Mouse (Mus musculus) forebrain, postnatal 0 days (tissue): ENCODE data around the gene Hmgxb4. TPM values are rescaled to one million over a fixed set of nuclear protein-coding genes. Genes with fewer than 3 reads are reported as not detected.

ENCODE experiments used
- ATAC-seq: fragments of 200-750 bp; cut with Nextera tagmentation; 2 replicates; pipeline ENCODE4 v1.8.0; 2017; ENCODE audit warnings: mild to moderate bottlenecking, moderate library complexity
- DNase-seq: peaks from one replicate; pipeline ENCODE4 v3.0.0-alpha.2; 2015
- H3K27ac ChIP-seq: fragments of 300-500 bp; sonication (generic); 2 replicates; pipeline ENCODE4 v1.5.1; 2014; ENCODE audit warnings: low read depth, mild to moderate bottlenecking, antibody characterized with exemption, low read length, moderate library complexity, mixed read lengths
- H3K27me3 ChIP-seq: fragments of 300-500 bp; sonication (generic); 2 replicates; pipeline ENCODE4 v1.6.1; 2014; ENCODE audit warnings: mild to moderate bottlenecking, low read length, mixed read lengths; ENCODE audit not compliant: insufficient read depth
- H3K36me3 ChIP-seq: fragments of 300-500 bp; sonication (generic); 2 replicates; pipeline ENCODE4 v1.6.1; 2014; ENCODE audit warnings: mild to moderate bottlenecking, moderate library complexity; ENCODE audit not compliant: insufficient read depth
- H3K4me1 ChIP-seq: fragments of 300-500 bp; sonication (generic); 2 replicates; pipeline ENCODE4 v1.6.1; 2014; ENCODE audit warnings: antibody characterized with exemption; ENCODE audit not compliant: insufficient read depth
- H3K4me2 ChIP-seq: fragments of 300-500 bp; sonication (generic); 2 replicates; pipeline ENCODE4 v1.6.1; 2014; ENCODE audit warnings: low read depth, mild to moderate bottlenecking, moderate library complexity
- H3K4me3 ChIP-seq: fragments of 300-500 bp; sonication (generic); 2 replicates; pipeline ENCODE4 v1.5.1; 2014; ENCODE audit warnings: low read depth, low read length, mixed read lengths
- H3K9ac ChIP-seq: fragments of 300-500 bp; sonication (generic); 2 replicates; pipeline ENCODE4 v1.6.1; 2014; ENCODE audit warnings: mild to moderate bottlenecking
- H3K9me3 ChIP-seq: fragments of 300-500 bp; sonication (generic); 2 replicates; pipeline ENCODE4 v1.6.1; 2016; ENCODE audit warnings: low read length
- CTCF ChIP-seq: sonication (generic); IDR thresholded peaks from 2 replicates; pipeline ENCODE4 v1.5.1; 2016; ENCODE audit warnings: antibody characterized with exemption, control low read depth, low read depth
- WGBS: fragments of 180-500 bp; shearing (Covaris S2); extraction: QIAGEN DNeasy Blood & Tissue Kit; methylation state at CpG from one replicate; pipeline ENCODE4 v1.1.7; 2014; 5-methylcytosine and 5-hydroxymethylcytosine counted together
- polyA plus RNA-seq: library from polyadenylated mRNA; unstranded; fragments of >200 nt; fragmentation: Nextera tagmentation; extraction: Ambion mirVana; gene quantifications from 2 replicates; pipeline ENCODE4 v1.2.1, GENCODE M21; 2015
- total RNA-seq: library from RNA; depleted of rRNA; stranded (reverse); fragments of >200 nt; gene quantifications from 2 replicates; pipeline ENCODE4 v1.2.3, GENCODE M21; 2014

The Hmgxb4 gene
- total and polyA plus RNA-seq, 2 experiments from 2014 or later = 26.9 to 84.2 TPM

DNA sequence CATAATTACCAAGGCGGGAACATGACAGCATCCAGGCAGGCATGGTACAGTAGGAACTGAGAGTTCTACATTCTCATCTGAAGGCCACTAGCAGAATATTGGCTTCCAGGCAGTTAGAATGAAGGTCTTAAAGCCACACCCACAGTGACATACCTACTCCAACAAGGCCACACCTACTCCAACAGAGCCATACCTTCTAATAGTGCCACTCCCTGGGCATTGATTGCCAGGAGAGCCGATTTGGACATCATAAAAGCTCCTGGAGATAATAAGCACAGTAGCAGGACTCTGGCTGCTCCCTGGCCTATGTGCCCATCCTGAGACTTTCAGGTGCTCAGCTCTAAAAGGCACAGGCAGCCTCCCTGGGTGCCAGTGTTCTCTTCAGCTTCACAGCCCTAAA is 19.3 kb upstream of the Hmgxb4 start:
- Histone ChIP-seq H3K27ac (no peak overlapping the region), H3K9ac (no peak overlapping the region), H3K36me3 (no peaks in the 10 kb centered on the region), H3K4me1 (no peaks in the 10 kb centered on the region), H3K27me3 (no peaks in the 10 kb centered on the region), H3K4me3 (no peak overlapping the region), H3K4me2 (no peak overlapping the region), H3K9me3 (no peaks in the 10 kb centered on the region)
- TF ChIP-seq CTCF = no peak
- 75% methylated on average over 2 of the region's 2 CpGs for WGBS
- ATAC-seq (no peak; the same call in 1 of the 2 replicates), DNase-seq (no peak)

DNA sequence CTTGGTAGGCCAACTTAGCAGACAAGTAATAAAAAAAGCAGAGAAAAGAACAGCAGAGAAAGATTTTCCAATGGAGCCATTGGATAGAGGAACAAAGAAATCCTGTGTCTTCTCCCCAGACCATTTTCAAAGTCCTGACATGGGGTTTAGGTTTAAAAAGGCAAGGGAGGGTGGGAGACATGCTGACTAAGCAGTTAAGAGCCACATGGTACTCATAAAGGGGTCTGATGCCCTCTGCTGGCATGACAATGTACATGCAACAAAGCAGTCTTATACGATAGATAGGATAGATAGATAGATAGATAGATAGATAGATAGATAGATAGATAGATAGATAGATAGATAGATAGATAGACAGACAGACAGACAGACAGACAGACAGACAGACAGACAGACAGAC is 15.7 kb upstream of the Hmgxb4 start:
- Histone ChIP-seq H3K27ac (no peak overlapping the region), H3K4me2 (no peak overlapping the region), H3K9ac (no peak overlapping the region), H3K4me3 (no peak overlapping the region), H3K9me3 (no peaks in the 10 kb centered on the region), H3K27me3 (no peaks in the 10 kb centered on the region), H3K36me3 (no peaks in the 10 kb centered on the region), H3K4me1 (no peaks in the 10 kb centered on the region)
- peak; percentile 66; the same call in 1 of the 2 replicates for ATAC-seq
- TF ChIP-seq CTCF = peak; percentile 74
- WGBS = 58% methylated on average over 1 of the region's 1 CpGs
- peak; percentile 69 for DNase-seq

DNA sequence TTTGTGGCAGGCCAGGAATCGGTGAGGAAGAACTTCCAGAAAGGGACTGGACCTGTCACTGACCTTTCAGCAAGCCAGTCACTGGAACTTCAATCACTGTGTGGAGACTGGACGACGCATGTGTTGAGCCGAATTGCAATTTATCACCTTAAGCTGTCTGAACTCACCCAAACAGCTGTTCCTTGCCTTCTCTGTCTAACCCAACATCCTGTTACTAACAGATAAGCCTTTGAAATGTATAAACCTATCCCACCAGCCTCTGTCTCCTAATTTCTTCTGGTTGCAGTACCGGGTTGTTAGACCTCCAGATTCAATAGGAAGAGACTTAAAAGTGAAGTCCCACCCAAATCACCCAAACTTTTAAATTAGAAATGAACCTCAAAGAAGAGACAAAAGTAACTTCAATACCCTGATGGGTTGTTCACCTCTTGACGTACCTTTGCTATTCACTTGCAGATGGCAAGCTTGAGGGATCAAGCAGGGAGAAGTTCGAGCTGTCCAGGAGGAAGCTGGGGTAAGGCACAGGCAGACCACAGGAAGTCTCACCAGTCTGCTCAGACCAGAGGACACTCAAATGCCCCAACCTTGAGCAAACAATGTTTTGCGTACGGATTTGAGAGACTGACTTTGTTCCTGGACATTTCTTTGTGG is 13.0 kb upstream of the Hmgxb4 start:
- no peak for TF ChIP-seq CTCF
- 0 out of 2 replicates have a peak, but pooled peaks have one; percentile 9 for ATAC-seq

DNA sequence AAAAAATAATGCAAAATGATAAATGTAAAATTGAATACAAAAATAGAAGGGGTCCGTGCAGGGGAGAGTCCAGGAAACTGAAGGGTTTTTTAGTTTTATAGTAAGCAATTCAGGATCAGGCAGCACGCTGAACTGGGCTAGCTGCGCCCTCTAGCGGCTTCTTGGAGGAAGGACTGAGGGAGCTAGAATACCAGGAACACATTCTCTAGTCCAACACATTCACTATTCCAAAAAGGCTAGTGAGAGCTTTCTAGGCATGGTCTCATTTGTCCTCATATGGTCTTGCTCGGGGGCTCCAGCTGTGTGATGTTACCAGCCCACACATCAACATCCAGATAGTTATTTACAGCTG is 12.5 kb upstream of the Hmgxb4 start:
- WGBS = 2% methylated on average over 5 of the region's 5 CpGs
- no peaks in the 10 kb centered on the region for H3K36me3 ChIP-seq
- no peaks in the 10 kb centered on the region for H3K4me1 ChIP-seq
- no peaks in the 10 kb centered on the region for H3K9me3 ChIP-seq
- ATAC-seq (peak; percentile 84), DNase-seq (peak; percentile 80)
- no peak overlapping the region for H3K9ac ChIP-seq
- no peak overlapping the region for H3K27ac ChIP-seq
- TF ChIP-seq CTCF = peak; percentile 89
- no peak overlapping the region for H3K4me3 ChIP-seq
- no peaks in the 10 kb centered on the region for H3K27me3 ChIP-seq
- no peak overlapping the region for H3K4me2 ChIP-seq

More for the DNA sequence above, 13.0 kb upstream of the Hmgxb4 start:
- 72% methylated on average over 9 of the region's 9 CpGs for WGBS
- no peak overlapping the region for H3K9ac ChIP-seq
- H3K4me3 ChIP-seq = no peak overlapping the region
- no peaks in the 10 kb centered on the region for H3K9me3 ChIP-seq
- no peak overlapping the region for H3K4me2 ChIP-seq
- no peaks in the 10 kb centered on the region for H3K4me1 ChIP-seq
- DNase-seq = no peak
- H3K27ac ChIP-seq = no peak overlapping the region
- no peaks in the 10 kb centered on the region for H3K27me3 ChIP-seq
- no peaks in the 10 kb centered on the region for H3K36me3 ChIP-seq

DNA sequence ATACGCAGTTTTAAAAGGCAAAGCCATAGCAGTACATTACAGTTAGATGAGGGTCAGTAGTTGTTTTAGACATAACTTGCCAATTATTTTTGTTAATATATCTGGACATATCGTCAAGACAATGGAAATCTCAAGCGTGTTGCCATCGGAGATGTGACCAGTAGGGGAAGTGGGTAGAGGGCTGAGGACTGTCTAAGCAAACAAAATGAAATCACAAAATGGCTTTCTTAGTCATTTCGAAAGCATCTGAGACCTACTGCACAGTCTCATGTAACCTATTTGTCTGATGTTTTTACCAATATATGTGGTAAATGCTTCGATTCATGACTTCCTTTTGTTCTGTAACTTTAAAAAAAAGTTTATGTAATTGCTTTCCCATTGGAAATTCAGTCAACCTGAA is 11.3 kb upstream of the Hmgxb4 start:
- WGBS = 88% methylated on average over 6 of the region's 6 CpGs
- no peak for TF ChIP-seq CTCF
- H3K4me3 ChIP-seq = no peak overlapping the region

DNA sequence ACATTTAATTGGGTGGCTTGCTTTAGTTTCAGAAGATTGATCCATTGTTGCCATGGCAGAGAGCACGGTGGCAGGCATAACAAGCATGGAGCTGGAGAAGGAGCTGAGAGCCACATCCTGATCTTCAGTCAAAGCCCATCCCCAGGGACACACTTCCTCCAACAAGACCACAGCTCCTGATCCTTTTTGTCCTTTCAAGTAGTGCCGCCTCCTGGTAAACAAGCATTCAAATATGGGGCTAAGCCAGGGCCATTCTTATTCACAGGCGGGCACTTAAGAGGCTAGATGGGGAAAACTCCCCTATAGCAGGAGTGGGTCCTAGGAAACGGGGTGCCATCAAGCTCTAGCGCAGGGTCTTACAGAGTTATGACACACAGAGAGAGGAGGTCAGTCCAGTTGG is 5.7 kb upstream of the Hmgxb4 start:
- Histone ChIP-seq H3K4me3 (no peak overlapping the region), H3K36me3 (no peaks in the 10 kb centered on the region), H3K27ac (no peak overlapping the region), H3K4me1 (no peaks in the 10 kb centered on the region), H3K4me2 (no peak overlapping the region), H3K9ac (no peak overlapping the region), H3K9me3 (no peaks in the 10 kb centered on the region), H3K27me3 (no peaks in the 10 kb centered on the region)
- 68% methylated on average over 5 of the region's 5 CpGs for WGBS
- no peak for ATAC-seq
- no peak for DNase-seq
- TF ChIP-seq CTCF = no peak

More for the DNA sequence above, 11.3 kb upstream of the Hmgxb4 start:
- ATAC-seq (no peak), DNase-seq (no peak)
- Histone ChIP-seq H3K4me1 (no peaks in the 10 kb centered on the region), H3K4me2 (no peak overlapping the region), H3K27ac (no peak overlapping the region), H3K27me3 (no peaks in the 10 kb centered on the region), H3K9ac (no peak overlapping the region), H3K9me3 (no peaks in the 10 kb centered on the region), H3K36me3 (no peaks in the 10 kb centered on the region)

DNA sequence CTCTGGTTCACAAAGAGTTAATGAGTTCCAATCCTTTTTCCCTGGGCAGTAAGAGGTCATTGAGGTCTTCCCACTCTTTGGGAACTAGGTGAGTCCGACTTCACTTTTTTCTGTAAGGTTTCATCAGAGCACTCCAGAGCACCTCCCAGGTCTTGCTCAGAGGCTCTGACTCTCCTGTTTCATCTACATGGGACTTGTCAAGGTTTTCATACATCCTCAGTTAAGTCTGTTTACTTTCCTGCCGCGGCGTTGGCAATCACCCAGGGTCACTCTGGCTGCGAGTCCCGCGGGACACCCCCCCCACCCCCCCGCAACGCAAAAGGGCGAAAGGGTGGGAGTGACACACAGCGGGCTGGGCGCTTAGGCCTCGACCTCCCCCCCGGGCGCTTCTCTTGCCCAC is 3.1 kb upstream of the Hmgxb4 start:
- Histone ChIP-seq H3K9ac (no peak overlapping the region), H3K9me3 (no peaks in the 10 kb centered on the region), H3K4me2 (no peak overlapping the region), H3K4me3 (no peak overlapping the region), H3K27me3 (no peaks in the 10 kb centered on the region), H3K4me1 (peaks cover 3% of the 10 kb centered on the region), H3K27ac (no peak overlapping the region), H3K36me3 (no peaks in the 10 kb centered on the region)
- no peak for ATAC-seq
- TF ChIP-seq CTCF = no peak
- no peak for DNase-seq
- WGBS = 20% methylated on average over 15 of the region's 15 CpGs
